Mouse (Mus musculus) heart, postnatal 0 days (tissue): ENCODE measurements around the gene Fbxl7. TPM values are rescaled to one million over a fixed set of nuclear protein-coding genes. Genes with fewer than 3 reads are reported as not detected.

Experiments
- ATAC-seq: fragments of 200-750 bp; cut with Nextera tagmentation; 2 replicates; pipeline ENCODE4 v1.8.0; 2017; ENCODE audit warnings: low read depth, moderate number of reproducible peaks, moderate library complexity; ENCODE audit not compliant: insufficient read depth
- DNase-seq: peaks from one replicate; pipeline ENCODE4 v3.0.0-alpha.2; 2016; ENCODE audit warnings: low spot score
- H3K27ac ChIP-seq: fragments of 300-500 bp; sonication (generic); 2 replicates; pipeline ENCODE4 v1.5.1; 2014; ENCODE audit warnings: low read depth, mild to moderate bottlenecking
- H3K27me3 ChIP-seq: fragments of 300-500 bp; sonication (generic); 2 replicates; pipeline ENCODE4 v1.6.1; 2014; ENCODE audit warnings: low read length, mixed read lengths; ENCODE audit not compliant: control insufficient read depth, insufficient read depth
- H3K36me3 ChIP-seq: fragments of 300-500 bp; sonication (generic); replicated peaks from 2 replicates; pipeline ENCODE4 v1.6.1; 2014; ENCODE audit warnings: low read length, mixed read lengths; ENCODE audit not compliant: control insufficient read depth, insufficient read depth
- H3K4me1 ChIP-seq: fragments of 300-500 bp; sonication (generic); 2 replicates; pipeline ENCODE4 v1.6.1; 2014; ENCODE audit warnings: antibody characterized with exemption; ENCODE audit not compliant: control insufficient read depth, insufficient read depth
- H3K4me2 ChIP-seq: fragments of 300-500 bp; sonication (generic); 2 replicates; pipeline ENCODE4 v1.6.1; 2014; ENCODE audit warnings: low read depth, mild to moderate bottlenecking, low read length, moderate library complexity
- H3K4me3 ChIP-seq: fragments of 300-500 bp; sonication (generic); 2 replicates; pipeline ENCODE4 v1.5.1; 2014; ENCODE audit warnings: low read depth, low read length
- H3K9ac ChIP-seq: fragments of 300-500 bp; sonication (generic); replicated peaks from 2 replicates; pipeline ENCODE4 v1.6.1; 2014; ENCODE audit warnings: low read depth, low read length, mixed read lengths
- H3K9me3 ChIP-seq: fragments of 300-500 bp; sonication (generic); replicated peaks from 2 replicates; pipeline ENCODE4 v1.6.1; 2016; ENCODE audit warnings: low read length; ENCODE audit not compliant: control insufficient read depth
- CTCF ChIP-seq: IDR thresholded peaks from 2 replicates; pipeline ENCODE4 v1.5.1; 2016; ENCODE audit warnings: antibody characterized with exemption, control low read depth, low read depth
- EP300 ChIP-seq: IDR thresholded peaks from 2 replicates; pipeline ENCODE4 v1.6.1; 2016; ENCODE audit warnings: antibody characterized with exemption, low read depth
- WGBS: fragments of 180-500 bp; shearing (Covaris S2); extraction: QIAGEN DNeasy Blood & Tissue Kit; methylation state at CpG from one replicate; pipeline ENCODE4 v1.1.7; 2014; 5-methylcytosine and 5-hydroxymethylcytosine counted together
- polyA plus RNA-seq: library from polyadenylated mRNA; unstranded; fragments of >200 nt; fragmentation: Nextera tagmentation; extraction: Ambion mirVana; gene quantifications from 2 replicates; pipeline ENCODE4 v1.2.1, GENCODE M21; 2015
- total RNA-seq: library from RNA; depleted of rRNA; stranded (reverse); fragments of >200 nt; gene quantifications from 2 replicates; pipeline ENCODE4 v1.2.3, GENCODE M21; 2014; ENCODE audit warnings: low replicate concordance

Gene Fbxl7
- total and polyA plus RNA-seq, 2 experiments from 2014 or later = 3.1 to 7.4 TPM

DNA sequence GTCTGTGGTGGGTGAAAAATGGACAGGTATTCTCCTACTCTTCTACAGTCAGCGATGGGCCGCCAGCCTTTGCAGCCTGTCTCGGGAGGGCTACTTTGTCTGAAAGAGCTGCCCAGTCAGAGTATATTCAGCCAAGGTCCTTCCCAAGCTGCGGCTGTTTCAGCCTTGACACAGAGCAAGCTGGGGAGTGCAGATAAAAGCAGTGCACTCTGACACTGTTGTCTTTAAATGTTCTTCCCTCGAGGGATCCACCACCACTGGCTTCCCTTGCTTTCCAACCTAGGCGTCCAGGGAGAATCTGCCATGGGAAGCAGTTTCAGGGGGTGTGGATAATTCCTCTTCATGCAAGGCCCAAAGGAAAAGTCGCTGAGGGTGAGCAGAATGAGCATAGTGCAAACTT, 177.4 kb downstream of the Fbxl7 start:
- H3K4me2 ChIP-seq = no peak overlapping the region
- no peaks in the 10 kb centered on the region for H3K27me3 ChIP-seq
- H3K9me3 ChIP-seq = no peaks in the 10 kb centered on the region
- no peaks in the 10 kb centered on the region for H3K36me3 ChIP-seq
- H3K27ac ChIP-seq = peak overlapping the region; percentile 3; the same call in 1 of the 2 replicates
- H3K4me3 ChIP-seq = no peak overlapping the region
- 0 out of 2 replicates have a peak, but pooled peaks cover 7% of the 10 kb centered on the region for H3K4me1 ChIP-seq
- no peak overlapping the region for H3K9ac ChIP-seq
- DNase-seq (peak; percentile 6), ATAC-seq (no peak)
- TF ChIP-seq EP300 (no peak), CTCF (no peak)
- WGBS = 34% methylated on average over 7 of the region's 7 CpGs

DNA sequence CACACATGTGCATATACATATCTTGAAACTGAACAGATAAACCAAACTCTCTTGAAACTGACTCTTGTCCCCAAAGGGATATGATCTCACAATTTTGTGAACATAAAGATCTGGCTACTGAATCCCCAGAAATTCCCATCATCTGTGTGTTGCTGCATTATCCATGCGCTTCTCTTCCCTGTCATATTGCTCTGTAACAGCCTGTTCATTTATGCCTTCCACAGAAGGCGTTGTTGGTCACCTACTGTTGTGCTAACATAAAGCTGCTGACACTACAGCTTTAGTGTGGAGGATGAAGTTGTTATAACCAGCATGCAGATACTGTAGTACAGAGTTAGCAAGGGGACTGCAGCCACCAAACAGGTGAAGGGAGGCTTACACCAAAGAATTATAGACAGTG, 179.2 kb downstream of the Fbxl7 start:
- WGBS = 85% methylated on average over 2 of the region's 2 CpGs
- Histone ChIP-seq H3K27me3 (no peaks in the 10 kb centered on the region), H3K36me3 (no peaks in the 10 kb centered on the region), H3K9ac (no peak overlapping the region), H3K27ac (no peak overlapping the region), H3K4me1 (0 out of 2 replicates have a peak, but pooled peaks cover 7% of the 10 kb centered on the region), H3K9me3 (no peaks in the 10 kb centered on the region), H3K4me3 (no peak overlapping the region), H3K4me2 (no peak overlapping the region)
- TF ChIP-seq CTCF (no peak), EP300 (no peak)
- DNase-seq (no peak), ATAC-seq (no peak)

DNA sequence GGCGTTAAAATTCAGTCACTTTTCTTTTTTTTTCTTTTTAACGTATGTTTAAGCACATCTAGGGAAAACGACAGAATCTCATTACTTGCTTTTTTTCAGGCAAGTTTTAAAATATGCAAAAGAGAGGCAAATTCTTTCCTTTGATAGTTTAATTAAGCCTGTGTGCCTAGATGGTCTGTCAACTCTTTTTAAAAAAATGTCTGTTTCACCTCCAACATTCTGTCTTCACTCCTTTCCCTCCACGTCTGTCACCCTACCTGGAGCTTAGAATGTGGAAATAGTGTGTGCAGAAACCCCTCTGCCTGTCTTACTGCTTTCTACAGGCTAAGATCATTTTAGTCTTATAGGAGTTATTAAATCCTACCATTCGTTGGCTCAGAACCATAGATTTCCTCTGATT, 179.7 kb downstream of the Fbxl7 start:
- H3K4me2 ChIP-seq = no peak overlapping the region
- H3K27me3 ChIP-seq = no peaks in the 10 kb centered on the region
- no peak overlapping the region for H3K27ac ChIP-seq
- H3K9me3 ChIP-seq = no peaks in the 10 kb centered on the region
- 66% methylated on average over 5 of the region's 5 CpGs for WGBS
- H3K4me1 ChIP-seq = 0 out of 2 replicates have a peak, but pooled peaks cover 7% of the 10 kb centered on the region
- ATAC-seq (no peak), DNase-seq (no peak)
- H3K9ac ChIP-seq = no peak overlapping the region
- TF ChIP-seq CTCF (no peak), EP300 (no peak)
- H3K36me3 ChIP-seq = no peaks in the 10 kb centered on the region
- no peak overlapping the region for H3K4me3 ChIP-seq

DNA sequence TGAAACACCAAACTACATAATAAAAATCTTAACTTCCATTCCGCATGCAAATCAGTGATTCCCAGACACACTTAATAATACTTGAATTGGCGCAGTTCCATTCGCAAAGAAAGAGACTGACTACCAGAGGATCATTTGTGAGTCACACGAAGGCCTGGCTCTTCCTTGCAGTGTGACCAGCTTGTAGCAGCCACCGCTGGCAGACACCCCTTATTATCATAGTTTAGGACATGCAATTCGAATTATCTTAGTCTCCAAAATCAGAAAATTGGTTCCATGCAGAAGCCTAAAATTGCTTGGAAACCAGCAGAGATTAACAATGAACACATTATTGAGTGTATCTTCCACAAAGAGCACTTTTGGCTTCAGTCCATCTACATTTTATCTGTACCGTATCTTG, 183.1 kb downstream of the Fbxl7 start:
- Histone ChIP-seq H3K27ac (no peak overlapping the region), H3K9ac (no peak overlapping the region), H3K9me3 (no peaks in the 10 kb centered on the region), H3K4me2 (no peak overlapping the region), H3K27me3 (no peaks in the 10 kb centered on the region), H3K36me3 (no peaks in the 10 kb centered on the region), H3K4me1 (no peaks in the 10 kb centered on the region), H3K4me3 (no peak overlapping the region)
- DNase-seq = no peak
- WGBS = 70% methylated on average over 7 of the region's 7 CpGs
- no peak for ATAC-seq
- TF ChIP-seq EP300 (no peak), CTCF (no peak)

DNA sequence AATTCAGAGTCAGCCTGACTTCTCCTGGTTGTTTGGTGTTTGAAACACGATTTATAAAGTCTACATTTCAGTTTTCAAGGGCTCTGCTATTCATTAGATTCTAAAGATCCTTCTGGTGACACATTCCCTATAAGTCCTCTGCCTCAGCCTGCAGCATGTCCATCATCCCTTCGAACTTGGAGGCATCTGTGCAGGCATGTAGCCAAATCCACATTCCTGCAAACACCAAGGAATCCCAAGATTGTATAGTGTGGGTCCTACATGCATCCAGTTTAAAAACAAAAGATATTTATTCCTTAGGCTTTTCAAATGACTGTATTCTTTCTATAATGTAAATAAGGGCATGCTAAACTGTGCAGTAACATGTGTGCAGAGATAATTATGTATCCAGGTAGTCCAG, 190.4 kb downstream of the Fbxl7 start:
- DNase-seq = no peak
- no peak overlapping the region for H3K4me3 ChIP-seq
- no peaks in the 10 kb centered on the region for H3K36me3 ChIP-seq
- H3K9me3 ChIP-seq = no peaks in the 10 kb centered on the region
- TF ChIP-seq EP300 (no peak), CTCF (no peak)
- no peak overlapping the region for H3K4me2 ChIP-seq
- no peak overlapping the region for H3K27ac ChIP-seq
- H3K27me3 ChIP-seq = no peaks in the 10 kb centered on the region
- WGBS = 18% methylated on average over 2 of the region's 2 CpGs
- ATAC-seq = no peak
- H3K9ac ChIP-seq = no peak overlapping the region
- H3K4me1 ChIP-seq = no peaks in the 10 kb centered on the region

DNA sequence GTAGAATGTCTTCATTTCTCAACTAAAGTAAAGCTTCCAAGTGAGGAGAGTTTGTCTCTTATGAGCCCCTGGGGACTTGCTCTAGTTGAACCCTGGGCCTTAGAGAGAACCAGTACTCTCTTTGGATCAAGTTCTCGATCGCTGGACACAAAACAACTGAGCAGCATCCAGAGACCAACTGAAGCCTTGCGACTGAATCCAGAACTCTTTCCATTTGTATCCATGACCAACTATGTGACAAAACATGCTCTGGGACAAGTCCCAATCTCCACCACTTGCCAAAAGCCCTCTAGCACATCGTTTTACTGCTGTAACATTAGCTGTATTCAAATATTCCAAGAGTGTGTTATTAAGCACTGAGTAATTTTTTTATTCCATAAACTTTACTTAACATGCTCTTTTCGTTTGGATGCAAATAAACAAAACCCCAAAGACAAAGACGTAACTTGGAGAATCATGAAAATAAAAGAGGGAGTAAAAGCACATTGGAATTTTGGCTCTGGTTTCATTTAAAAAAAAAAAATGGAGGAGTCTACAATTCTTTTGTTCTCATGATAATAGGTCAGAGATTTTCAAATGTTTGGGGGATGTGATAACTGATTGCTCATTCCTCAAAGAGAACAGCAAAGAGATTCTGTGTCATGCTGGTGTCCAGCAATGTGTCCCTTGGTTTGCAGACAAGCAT, 192.1 kb downstream of the Fbxl7 start:
- Histone ChIP-seq H3K4me3 (no peak overlapping the region), H3K4me1 (no peaks in the 10 kb centered on the region), H3K36me3 (no peaks in the 10 kb centered on the region), H3K4me2 (no peak overlapping the region), H3K27me3 (no peaks in the 10 kb centered on the region), H3K27ac (no peak overlapping the region), H3K9ac (no peak overlapping the region), H3K9me3 (no peaks in the 10 kb centered on the region)
- no peak for ATAC-seq
- no peak for TF ChIP-seq CTCF
- no peak for TF ChIP-seq EP300
- 70% methylated on average over 6 of the region's 6 CpGs for WGBS
- DNase-seq = no peak
